Mouse (Mus musculus): ENCODE data around the gene Ralbp1. TPM values are rescaled to one million over a fixed set of nuclear protein-coding genes. Genes with fewer than 3 reads are reported as not detected.

Ralbp1 gene
- polyA plus RNA-seq, 1 experiment from 2014 or later: 45.4 TPM

GRCm38 (mm10) chr17:65921975-65922374 is 36.4 kb upstream of the Ralbp1 start:
- H3K9ac ChIP-seq (ENCODE audit: low read length): no peak overlapping the region
- H3K36me3 ChIP-seq (ENCODE audit: control insufficient read depth, insufficient read depth, low read length): peaks cover 8% of the 10 kb centered on the region; the same call in 1 of the 2 replicates
- H3K4me2 ChIP-seq: no peak overlapping the region
- H3K9me3 ChIP-seq (ENCODE audit: control insufficient read depth, low read length): no peaks in the 10 kb centered on the region
- H3K27ac ChIP-seq (ENCODE audit: low read depth, low read length): no peak overlapping the region
- no peak overlapping the region for H3K4me3 ChIP-seq (ENCODE audit: low read depth, low read length)
- 78% methylated on average over 6 of the region's 6 CpGs for WGBS
- DNase-seq (ENCODE audit: low spot score, missing footprints) (no peak), ATAC-seq (ENCODE audit: low FRiP score) (no peak)
- H3K4me1 ChIP-seq (ENCODE audit: control insufficient read depth, insufficient read depth, low read length): no peaks in the 10 kb centered on the region
- no peaks in the 10 kb centered on the region for H3K27me3 ChIP-seq (ENCODE audit: control insufficient read depth, insufficient read depth, low read length)

- Histone ChIP-seq H3K9me3 (ENCODE audit: control insufficient read depth, low read length) (no peaks in the 10 kb centered on the region), H3K27me3 (ENCODE audit: control insufficient read depth, insufficient read depth, low read length) (no peaks in the 10 kb centered on the region), H3K27ac (ENCODE audit: low read depth, low read length) (no peak overlapping the region), H3K4me2 (no peak overlapping the region), H3K4me3 (ENCODE audit: low read depth, low read length) (no peak overlapping the region), H3K4me1 (ENCODE audit: control insufficient read depth, insufficient read depth, low read length) (0 out of 2 replicates have a peak, but pooled peaks cover 3% of the 10 kb centered on the region), H3K36me3 (ENCODE audit: control insufficient read depth, insufficient read depth, low read length) (peaks cover 5% of the 10 kb centered on the region; the same call in 1 of the 2 replicates), H3K9ac (ENCODE audit: low read length) (no peak overlapping the region)
- WGBS: 80% methylated on average over 3 of the region's 3 CpGs
- no peak for ATAC-seq (ENCODE audit: low FRiP score)
- no peak for DNase-seq (ENCODE audit: low spot score, missing footprints)
These were observed 33.6 kb upstream of the Ralbp1 start for GRCm38 (mm10) chr17:65919235-65919634.

GRCm38 (mm10) chr17:65916135-65916668 is 30.6 kb upstream of the Ralbp1 start:
- no peak overlapping the region for H3K9ac ChIP-seq (ENCODE audit: low read length)
- H3K27ac ChIP-seq (ENCODE audit: low read depth, low read length): peak overlapping the region; percentile 0; the same call in 1 of the 2 replicates
- no peaks in the 10 kb centered on the region for H3K9me3 ChIP-seq (ENCODE audit: control insufficient read depth, low read length)
- H3K4me1 ChIP-seq (ENCODE audit: control insufficient read depth, insufficient read depth, low read length): 0 out of 2 replicates have a peak, but pooled peaks cover 3% of the 10 kb centered on the region
- H3K4me2 ChIP-seq: no peak overlapping the region
- H3K27me3 ChIP-seq (ENCODE audit: control insufficient read depth, insufficient read depth, low read length): no peaks in the 10 kb centered on the region
- H3K36me3 ChIP-seq (ENCODE audit: control insufficient read depth, insufficient read depth, low read length): no peaks in the 10 kb centered on the region
- H3K4me3 ChIP-seq (ENCODE audit: low read depth, low read length): no peak overlapping the region
- ATAC-seq (ENCODE audit: low FRiP score) (peak; percentile 85), DNase-seq (ENCODE audit: low spot score, missing footprints) (no peak)
- 24% methylated on average over 8 of the region's 8 CpGs for WGBS

GRCm38 (mm10) chr17:65914083-65914482 is 28.5 kb upstream of the Ralbp1 start:
- no peaks in the 10 kb centered on the region for H3K27me3 ChIP-seq (ENCODE audit: control insufficient read depth, insufficient read depth, low read length)
- DNase-seq (ENCODE audit: low spot score, missing footprints) (no peak), ATAC-seq (ENCODE audit: low FRiP score) (no peak)
- no peak overlapping the region for H3K4me3 ChIP-seq (ENCODE audit: low read depth, low read length)
- H3K27ac ChIP-seq (ENCODE audit: low read depth, low read length): no peak overlapping the region
- no peaks in the 10 kb centered on the region for H3K9me3 ChIP-seq (ENCODE audit: control insufficient read depth, low read length)
- 57% methylated on average over 6 of the region's 6 CpGs for WGBS
- H3K4me2 ChIP-seq: no peak overlapping the region
- no peak overlapping the region for H3K9ac ChIP-seq (ENCODE audit: low read length)
- no peaks in the 10 kb centered on the region for H3K36me3 ChIP-seq (ENCODE audit: control insufficient read depth, insufficient read depth, low read length)
- H3K4me1 ChIP-seq (ENCODE audit: control insufficient read depth, insufficient read depth, low read length): 0 out of 2 replicates have a peak, but pooled peaks cover 3% of the 10 kb centered on the region

GRCm38 (mm10) chr17:65912202-65912601 is 26.6 kb upstream of the Ralbp1 start:
- Histone ChIP-seq H3K4me1 (ENCODE audit: control insufficient read depth, insufficient read depth, low read length) (0 out of 2 replicates have a peak, but pooled peaks cover 3% of the 10 kb centered on the region), H3K36me3 (ENCODE audit: control insufficient read depth, insufficient read depth, low read length) (no peaks in the 10 kb centered on the region), H3K4me2 (no peak overlapping the region), H3K9ac (ENCODE audit: low read length) (no peak overlapping the region), H3K9me3 (ENCODE audit: control insufficient read depth, low read length) (no peaks in the 10 kb centered on the region), H3K27ac (ENCODE audit: low read depth, low read length) (no peak overlapping the region), H3K27me3 (ENCODE audit: control insufficient read depth, insufficient read depth, low read length) (no peaks in the 10 kb centered on the region), H3K4me3 (ENCODE audit: low read depth, low read length) (no peak overlapping the region)
- 88% methylated on average over 2 of the region's 2 CpGs for WGBS
- no peak for DNase-seq (ENCODE audit: low spot score, missing footprints)
- ATAC-seq (ENCODE audit: low FRiP score): no peak

GRCm38 (mm10) chr17:65911285-65912069 is 25.9 kb upstream of the Ralbp1 start:
- no peak overlapping the region for H3K9ac ChIP-seq (ENCODE audit: low read length)

GRCm38 (mm10) chr17:65908270-65908669 is 22.7 kb upstream of the Ralbp1 start:
- H3K4me3 ChIP-seq (ENCODE audit: low read depth, low read length): no peak overlapping the region
- no peak overlapping the region for H3K4me2 ChIP-seq
- H3K27ac ChIP-seq (ENCODE audit: low read depth, low read length): no peak overlapping the region
- no peaks in the 10 kb centered on the region for H3K9me3 ChIP-seq (ENCODE audit: control insufficient read depth, low read length)
- H3K4me1 ChIP-seq (ENCODE audit: control insufficient read depth, insufficient read depth, low read length): no peaks in the 10 kb centered on the region
- no peaks in the 10 kb centered on the region for H3K27me3 ChIP-seq (ENCODE audit: control insufficient read depth, insufficient read depth, low read length)
- DNase-seq (ENCODE audit: low spot score, missing footprints): peak; percentile 73
- no peak for ATAC-seq (ENCODE audit: low FRiP score)
- H3K9ac ChIP-seq (ENCODE audit: low read length): no peak overlapping the region
- H3K36me3 ChIP-seq (ENCODE audit: control insufficient read depth, insufficient read depth, low read length): no peaks in the 10 kb centered on the region

More at GRCm38 (mm10) chr17:65911285-65912069, 25.9 kb upstream of the Ralbp1 start:
- Histone ChIP-seq H3K4me1 (ENCODE audit: control insufficient read depth, insufficient read depth, low read length) (0 out of 2 replicates have a peak, but pooled peaks cover 3% of the 10 kb centered on the region), H3K9me3 (ENCODE audit: control insufficient read depth, low read length) (no peaks in the 10 kb centered on the region), H3K36me3 (ENCODE audit: control insufficient read depth, insufficient read depth, low read length) (no peaks in the 10 kb centered on the region), H3K4me2 (no peak overlapping the region), H3K4me3 (ENCODE audit: low read depth, low read length) (no peak overlapping the region), H3K27ac (ENCODE audit: low read depth, low read length) (no peak overlapping the region), H3K27me3 (ENCODE audit: control insufficient read depth, insufficient read depth, low read length) (no peaks in the 10 kb centered on the region)
- no peak for ATAC-seq (ENCODE audit: low FRiP score)
- 85% methylated on average over 15 of the region's 15 CpGs for WGBS
- DNase-seq (ENCODE audit: low spot score, missing footprints): peak; percentile 57

GRCm38 (mm10) chr17:65906895-65907401 is 21.4 kb upstream of the Ralbp1 start:
- H3K4me1 ChIP-seq (ENCODE audit: control insufficient read depth, insufficient read depth, low read length): no peaks in the 10 kb centered on the region
- 76% methylated on average over 11 of the region's 11 CpGs for WGBS
- no peak overlapping the region for H3K9ac ChIP-seq (ENCODE audit: low read length)
- no peak overlapping the region for H3K4me3 ChIP-seq (ENCODE audit: low read depth, low read length)
- no peak overlapping the region for H3K4me2 ChIP-seq
- ATAC-seq (ENCODE audit: low FRiP score) (no peak), DNase-seq (ENCODE audit: low spot score, missing footprints) (peak; percentile 81)
- H3K36me3 ChIP-seq (ENCODE audit: control insufficient read depth, insufficient read depth, low read length): no peaks in the 10 kb centered on the region
- no peaks in the 10 kb centered on the region; the same call in 1 of the 2 replicates for H3K9me3 ChIP-seq (ENCODE audit: control insufficient read depth, low read length)
- H3K27ac ChIP-seq (ENCODE audit: low read depth, low read length): no peak overlapping the region
- no peaks in the 10 kb centered on the region for H3K27me3 ChIP-seq (ENCODE audit: control insufficient read depth, insufficient read depth, low read length)

- H3K4me2 ChIP-seq: no peak overlapping the region
- H3K4me3 ChIP-seq (ENCODE audit: low read depth, low read length): no peak overlapping the region
- H3K4me1 ChIP-seq (ENCODE audit: control insufficient read depth, insufficient read depth, low read length): no peaks in the 10 kb centered on the region
- no peaks in the 10 kb centered on the region for H3K36me3 ChIP-seq (ENCODE audit: control insufficient read depth, insufficient read depth, low read length)
- no peaks in the 10 kb centered on the region for H3K27me3 ChIP-seq (ENCODE audit: control insufficient read depth, insufficient read depth, low read length)
- no peaks in the 10 kb centered on the region; the same call in 1 of the 2 replicates for H3K9me3 ChIP-seq (ENCODE audit: control insufficient read depth, low read length)
- 47% methylated on average over 12 of the region's 12 CpGs for WGBS
- ATAC-seq (ENCODE audit: low FRiP score) (no peak), DNase-seq (ENCODE audit: low spot score, missing footprints) (no peak)
- no peak overlapping the region for H3K27ac ChIP-seq (ENCODE audit: low read depth, low read length)
- no peak overlapping the region for H3K9ac ChIP-seq (ENCODE audit: low read length)
These were observed 20.8 kb upstream of the Ralbp1 start for GRCm38 (mm10) chr17:65906313-65906894.

Measured in midbrain, embryonic 11.5 days (tissue).